Mouse (Mus musculus) ZHBTc4 (cell line): ENCODE measurements around the gene Gtdc1.
A peak's percentile ranks its signal among the peaks of the same experiment; 100 is the strongest.

Experiments used
- DNase-seq: peaks from one replicate; pipeline ENCODE4 v3.0.0-alpha.2; 2011; ENCODE audit warnings: low read depth, low spot score

Gene Gtdc1

GRCm38 (mm10) chr2:44924618-44925017, 2.8 kb downstream of the Gtdc1 start:
- no peak for DNase-seq

- DNase-seq, result no peak
Observed at GRCm38 (mm10) chr2:44923056-44923883, 4.2 kb downstream of the Gtdc1 start.

GRCm38 (mm10) chr2:44922500-44922899, 5.0 kb downstream of the Gtdc1 start:
- DNase-seq, result no peak

GRCm38 (mm10) chr2:44920471-44920870, 7.0 kb downstream of the Gtdc1 start:
- DNase-seq, result no peak

GRCm38 (mm10) chr2:44919326-44919725, 8.1 kb downstream of the Gtdc1 start:
- DNase-seq, result no peak

GRCm38 (mm10) chr2:44918737-44919136, 8.7 kb downstream of the Gtdc1 start:
- no peak for DNase-seq

GRCm38 (mm10) chr2:44916286-44916685, 11.2 kb downstream of the Gtdc1 start:
- DNase-seq, result no peak

GRCm38 (mm10) chr2:44897801-44898200, 29.7 kb downstream of the Gtdc1 start:
- no peak for DNase-seq

GRCm38 (mm10) chr2:44873718-44874117, 53.7 kb downstream of the Gtdc1 start:
- no peak for DNase-seq

GRCm38 (mm10) chr2:44864726-44865125, 62.7 kb downstream of the Gtdc1 start:
- no peak for DNase-seq

GRCm38 (mm10) chr2:44854475-44854874, 73.0 kb downstream of the Gtdc1 start:
- DNase-seq, result no peak

GRCm38 (mm10) chr2:44849666-44850065, 77.8 kb downstream of the Gtdc1 start:
- DNase-seq, result no peak

GRCm38 (mm10) chr2:44848156-44848555, 79.3 kb downstream of the Gtdc1 start:
- DNase-seq, result no peak

- DNase-seq, result no peak
Observed at GRCm38 (mm10) chr2:44845424-44845823, 82.0 kb downstream of the Gtdc1 start.

- peak; percentile 76 for DNase-seq
Observed at GRCm38 (mm10) chr2:44829753-44830152, 97.7 kb downstream of the Gtdc1 start.

GRCm38 (mm10) chr2:44829346-44829745, 98.1 kb downstream of the Gtdc1 start:
- DNase-seq, result no peak

- DNase-seq, result no peak
Observed at GRCm38 (mm10) chr2:44826609-44827008, 100.8 kb downstream of the Gtdc1 start.

- DNase-seq, result no peak
Observed at GRCm38 (mm10) chr2:44817787-44818186, 109.7 kb downstream of the Gtdc1 start.

- DNase-seq, result no peak
Observed at GRCm38 (mm10) chr2:44813729-44814128, 113.7 kb downstream of the Gtdc1 start.

- no peak for DNase-seq
Observed at GRCm38 (mm10) chr2:44804497-44804896, 123.0 kb downstream of the Gtdc1 start.

- DNase-seq, result no peak
Observed at GRCm38 (mm10) chr2:44801361-44801760, 126.1 kb downstream of the Gtdc1 start.

GRCm38 (mm10) chr2:44791840-44792239, 135.6 kb downstream of the Gtdc1 start:
- no peak for DNase-seq

- DNase-seq, result no peak
Observed at GRCm38 (mm10) chr2:44791134-44791533, 136.3 kb downstream of the Gtdc1 start.

- no peak for DNase-seq
Observed at GRCm38 (mm10) chr2:44782746-44783145, 144.7 kb downstream of the Gtdc1 start.
